Mouse (Mus musculus): ENCODE results near the gene Ptpa. TPM values are rescaled to one million over a fixed set of nuclear protein-coding genes. Genes with fewer than 3 reads are reported as not detected.
A peak's percentile ranks its signal among the peaks of the same experiment; 100 is the strongest.

The Ptpa gene
- 149 and 151 TPM in 2 replicates for polyA plus RNA-seq (2016; fragmentation: Nextera tagmentation; extraction: Ambion mirVana)

DNA sequence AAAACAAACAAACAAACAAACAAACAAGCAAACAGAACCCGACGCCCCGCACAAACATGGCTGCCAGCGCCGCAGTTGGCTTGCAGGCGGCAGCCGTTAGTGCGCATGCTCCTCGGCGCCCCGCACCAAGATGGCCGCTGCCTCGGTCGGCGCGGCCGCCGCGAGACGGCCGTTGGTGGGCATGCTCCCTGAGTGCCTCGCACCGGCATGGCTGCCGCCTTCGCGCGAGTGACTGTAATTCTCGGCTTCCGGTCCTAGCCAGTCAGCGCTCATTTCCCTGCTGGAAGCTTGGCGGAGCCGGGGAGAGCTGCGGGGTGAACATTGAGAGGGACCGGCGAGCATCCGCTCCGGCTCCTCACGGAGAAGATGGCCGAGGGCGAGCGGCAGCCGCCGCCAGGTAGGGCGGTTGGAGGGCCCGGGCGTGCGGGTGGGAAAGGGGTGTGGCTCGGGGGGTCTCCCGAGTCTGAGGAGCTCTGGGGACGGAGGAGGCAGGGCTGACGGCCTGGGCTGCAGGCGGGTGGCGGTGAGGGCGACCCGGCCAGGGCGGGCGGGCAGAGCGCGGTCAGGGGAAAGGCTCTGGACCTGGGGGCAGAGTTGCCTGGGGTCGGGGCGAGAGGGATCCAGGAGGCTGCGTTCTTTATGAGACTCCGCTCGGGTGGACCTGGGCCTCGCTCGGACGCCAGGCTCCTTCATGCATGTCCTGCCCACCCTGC lies at the start of gene Ptpa:
Gene Ptpa (plus strand): TSS at position 104 of the 713 bp plus-strand sequence.
- WGBS = under 1% methylated on average over 67 of the region's 67 CpGs

DNA sequence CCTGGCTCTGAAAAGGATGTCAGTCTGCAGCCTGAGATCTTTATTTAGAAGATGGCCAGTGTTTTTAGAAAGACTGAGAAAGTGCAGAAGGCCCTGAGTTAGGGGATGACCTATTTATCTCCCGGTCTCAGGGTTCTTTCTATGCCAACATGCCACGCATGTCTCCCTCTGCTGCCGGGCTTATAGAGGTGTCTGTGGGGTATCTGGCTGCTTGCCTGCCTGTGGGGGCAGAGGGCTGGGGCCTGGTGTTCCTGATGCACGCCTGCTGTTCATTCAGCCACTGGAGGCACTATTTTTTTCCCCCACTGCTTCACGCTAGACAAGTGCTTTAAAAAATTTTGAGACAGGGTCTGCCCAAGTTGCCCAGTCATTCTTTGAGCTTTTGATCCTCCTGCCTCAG lies 49.6 kb upstream of the Ptpa start:
- H3K36me3 ChIP-seq = peaks cover 51% of the 10 kb centered on the region
- no peaks in the 10 kb centered on the region for H3K27me3 ChIP-seq (ENCODE audit: insufficient read depth, poor library complexity, severe bottlenecking)
- WGBS = 85% methylated on average over 5 of the region's 5 CpGs

More for the DNA sequence above, at the start of gene Ptpa:
- peak within 1 kb of the TSS; percentile 97 for H3K27ac ChIP-seq
- peaks cover 60% of the 10 kb centered on the region for H3K4me1 ChIP-seq (replicated peaks)
- H3K27me3 ChIP-seq (ENCODE audit: insufficient read depth, poor library complexity, severe bottlenecking) = peaks cover 17% of the 10 kb centered on the region
- DNase-seq (ENCODE audit: low spot score) = peak; percentile 95
- no peaks in the 10 kb centered on the region for H3K9me3 ChIP-seq
- peaks cover 13% of the 10 kb centered on the region for H3K36me3 ChIP-seq
- peak within 1 kb of the TSS; percentile 94 for H3K4me3 ChIP-seq

DNA sequence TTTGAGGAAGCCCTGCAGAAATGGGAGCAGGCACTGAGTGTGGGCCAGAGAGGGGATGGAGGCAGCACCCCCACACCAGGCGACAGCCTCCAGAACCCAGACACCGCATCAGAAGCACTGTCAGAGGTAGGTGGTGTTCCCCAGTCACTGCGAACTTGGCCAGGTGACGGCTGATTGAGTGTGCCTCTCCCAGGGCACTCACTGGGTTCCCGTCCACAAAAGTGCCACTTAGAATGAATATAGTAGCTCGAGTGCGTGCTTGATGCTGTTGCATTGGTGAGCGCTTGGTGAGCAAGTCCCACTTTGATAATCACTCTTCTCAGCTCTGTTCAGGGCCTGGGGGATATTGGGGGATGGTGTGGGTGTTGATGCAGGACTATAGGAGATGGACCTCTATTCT lies 44.3 kb upstream of the Ptpa start:
- H3K4me3 ChIP-seq = no peak overlapping the region
- no peaks in the 10 kb centered on the region for H3K9me3 ChIP-seq
- H3K27ac ChIP-seq = no peak overlapping the region
- H3K27me3 ChIP-seq (ENCODE audit: insufficient read depth, poor library complexity, severe bottlenecking) = no peaks in the 10 kb centered on the region
- no peak for DNase-seq (ENCODE audit: low spot score)
- H3K36me3 ChIP-seq = peaks cover 99% of the 10 kb centered on the region
- 93% methylated on average over 8 of the region's 8 CpGs for WGBS
- H3K4me1 ChIP-seq (replicated peaks) = no peaks in the 10 kb centered on the region

More for the DNA sequence above, 49.6 kb upstream of the Ptpa start:
- H3K27ac ChIP-seq = no peak overlapping the region
- no peak overlapping the region; the same call in 1 of the 2 replicates for H3K4me3 ChIP-seq
- H3K4me1 ChIP-seq (replicated peaks) = peaks cover 18% of the 10 kb centered on the region
- DNase-seq (ENCODE audit: low spot score) = no peak
- no peaks in the 10 kb centered on the region for H3K9me3 ChIP-seq

DNA sequence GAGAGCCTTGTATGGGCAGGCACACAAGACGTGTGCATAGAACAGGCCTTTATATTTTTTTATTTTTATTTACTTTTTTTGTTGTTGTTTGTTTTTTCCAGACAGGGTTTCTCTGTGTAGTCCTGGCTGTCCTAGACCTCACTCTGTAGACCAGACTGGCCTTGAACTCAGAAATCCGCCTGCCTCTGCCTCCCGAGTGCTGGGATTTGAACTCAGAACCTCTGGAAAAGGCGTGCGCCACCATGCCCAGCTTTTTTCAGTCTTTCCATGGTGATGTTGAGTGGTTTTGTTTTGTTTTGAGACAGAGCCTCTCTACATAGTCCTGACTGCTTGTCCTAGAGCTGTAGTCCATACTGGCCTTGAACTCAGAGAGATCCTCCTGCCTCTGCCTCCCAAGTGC lies 43.1 kb upstream of the Ptpa start:
- WGBS = 98% methylated on average over 5 of the region's 5 CpGs
- Histone ChIP-seq H3K27ac (no peak overlapping the region), H3K4me3 (no peak overlapping the region), H3K4me1 (replicated peaks) (no peaks in the 10 kb centered on the region), H3K27me3 (ENCODE audit: insufficient read depth, poor library complexity, severe bottlenecking) (no peaks in the 10 kb centered on the region), H3K36me3 (peaks cover 99% of the 10 kb centered on the region), H3K9me3 (no peaks in the 10 kb centered on the region)
- DNase-seq (ENCODE audit: low spot score) = no peak

DNA sequence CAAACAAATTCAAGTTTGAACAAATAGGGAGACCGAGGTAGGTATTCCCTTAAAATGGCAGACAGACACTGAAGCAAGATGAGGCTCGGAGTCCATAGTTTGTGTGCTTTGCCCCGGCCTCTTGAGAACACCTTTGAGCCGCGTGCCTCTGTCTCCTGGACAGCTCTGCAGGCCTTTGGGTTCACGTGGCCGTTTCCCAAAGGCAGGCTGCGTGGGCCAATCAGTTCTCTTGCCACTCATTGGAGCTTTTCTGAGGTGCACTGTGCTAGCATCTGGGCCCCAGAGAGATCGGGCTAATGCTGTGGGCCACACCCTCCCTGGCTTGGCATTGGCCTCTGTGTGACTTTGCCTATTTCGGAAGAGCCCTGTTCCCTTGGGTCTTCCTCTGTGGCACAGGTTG lies 39.9 kb upstream of the Ptpa start:
- Histone ChIP-seq H3K27me3 (ENCODE audit: insufficient read depth, poor library complexity, severe bottlenecking) (no peaks in the 10 kb centered on the region), H3K4me3 (no peak overlapping the region), H3K9me3 (no peaks in the 10 kb centered on the region), H3K27ac (no peak overlapping the region), H3K4me1 (replicated peaks) (no peaks in the 10 kb centered on the region), H3K36me3 (peaks cover 99% of the 10 kb centered on the region)
- WGBS = 95% methylated on average over 10 of the region's 10 CpGs
- no peak for DNase-seq (ENCODE audit: low spot score)

DNA sequence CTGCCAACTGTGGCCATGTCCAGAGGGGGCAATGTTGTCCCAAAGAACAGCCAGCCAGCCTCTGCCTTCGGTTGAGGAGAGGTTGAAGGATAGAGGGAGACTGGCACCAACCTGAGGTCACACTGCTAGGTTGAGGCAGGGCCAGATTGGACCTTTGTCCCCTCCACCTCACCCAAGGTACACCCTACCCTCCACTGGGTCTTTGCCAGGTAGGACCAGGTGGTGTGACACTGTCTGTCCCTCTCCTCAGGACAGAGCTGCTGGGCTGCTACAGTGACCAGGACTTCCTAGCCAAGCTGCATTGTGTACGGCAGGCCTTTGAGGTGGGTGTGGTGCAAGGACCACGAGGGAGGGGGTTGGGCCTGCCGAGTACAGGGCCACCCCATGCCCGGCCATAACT lies 38.1 kb upstream of the Ptpa start:
- no peak overlapping the region for H3K27ac ChIP-seq
- H3K27me3 ChIP-seq (ENCODE audit: insufficient read depth, poor library complexity, severe bottlenecking) = no peaks in the 10 kb centered on the region
- H3K4me3 ChIP-seq = no peak overlapping the region
- H3K4me1 ChIP-seq (replicated peaks) = no peaks in the 10 kb centered on the region
- WGBS = 86% methylated on average over 5 of the region's 5 CpGs
- no peak for DNase-seq (ENCODE audit: low spot score)
- no peaks in the 10 kb centered on the region for H3K9me3 ChIP-seq
- peaks cover 99% of the 10 kb centered on the region for H3K36me3 ChIP-seq

DNA sequence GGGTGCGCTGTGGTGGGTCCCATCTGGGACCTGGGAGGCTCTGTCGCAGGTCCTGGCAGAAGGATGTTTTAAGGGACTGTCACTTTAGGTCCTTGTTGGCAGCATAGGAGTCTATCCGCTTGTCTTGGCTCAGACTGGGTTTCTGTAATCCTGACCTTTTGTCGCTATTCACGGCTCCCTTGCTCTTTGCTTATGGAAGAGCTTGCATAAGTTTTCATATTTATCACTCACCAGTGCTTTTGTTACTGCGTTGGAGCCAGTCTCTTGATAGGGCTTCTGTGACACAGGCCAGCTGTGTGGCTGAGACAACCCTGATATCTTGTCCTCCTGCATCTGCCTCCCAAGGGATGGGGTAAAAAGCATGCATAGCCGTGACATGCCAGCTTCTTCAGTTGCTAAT lies 36.5 kb upstream of the Ptpa start:
- Histone ChIP-seq H3K27ac (no peak overlapping the region; the same call in 1 of the 2 replicates), H3K4me3 (no peak overlapping the region), H3K36me3 (peaks cover 99% of the 10 kb centered on the region), H3K9me3 (no peaks in the 10 kb centered on the region), H3K27me3 (ENCODE audit: insufficient read depth, poor library complexity, severe bottlenecking) (no peaks in the 10 kb centered on the region), H3K4me1 (replicated peaks) (no peaks in the 10 kb centered on the region)
- no peak for DNase-seq (ENCODE audit: low spot score)
- 89% methylated on average over 7 of the region's 7 CpGs for WGBS

DNA sequence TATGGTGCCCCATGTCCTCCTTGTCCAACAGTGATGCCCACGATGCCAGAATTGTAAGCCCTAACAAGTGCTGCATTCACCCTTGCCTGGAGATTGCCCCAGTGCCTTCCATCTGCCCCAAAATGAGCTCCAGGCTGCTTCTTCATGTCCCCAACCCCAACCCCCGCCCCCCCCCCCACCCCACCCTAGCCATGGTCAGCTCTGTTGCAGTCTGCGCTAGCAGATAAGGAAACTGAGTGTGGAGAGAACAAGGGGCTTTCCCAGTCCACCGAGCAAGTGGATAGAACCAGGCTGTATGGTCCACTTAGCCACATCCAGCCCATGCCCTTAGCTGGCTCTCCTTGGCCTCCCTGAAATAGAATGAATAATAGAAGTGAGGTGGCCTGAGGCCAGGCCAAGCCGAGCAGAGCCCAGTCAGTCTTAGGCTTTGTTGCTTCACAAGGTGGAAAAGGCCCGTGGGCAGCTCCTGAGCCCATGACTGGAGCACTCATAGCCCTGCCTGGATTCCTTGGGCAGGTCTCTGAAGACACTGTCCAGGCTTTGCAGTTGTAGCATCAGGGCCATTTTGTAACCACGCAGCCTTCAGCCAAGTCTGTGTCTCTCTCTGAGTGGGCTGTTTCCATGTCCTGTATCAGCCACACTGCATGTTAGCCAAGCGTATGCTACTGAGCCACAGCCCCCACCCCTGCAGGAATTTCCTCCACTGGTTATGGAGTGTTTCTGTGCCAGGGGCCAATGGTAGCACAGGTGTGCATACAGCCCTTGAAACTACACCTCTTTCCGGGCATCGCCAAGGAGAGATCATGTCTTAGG lies 35.1 kb upstream of the Ptpa start:
- H3K4me1 ChIP-seq (replicated peaks) = no peaks in the 10 kb centered on the region
- no peak overlapping the region for H3K4me3 ChIP-seq
- no peak for DNase-seq (ENCODE audit: low spot score)
- H3K9me3 ChIP-seq = no peaks in the 10 kb centered on the region
- peaks cover 100% of the 10 kb centered on the region for H3K36me3 ChIP-seq
- no peaks in the 10 kb centered on the region for H3K27me3 ChIP-seq (ENCODE audit: insufficient read depth, poor library complexity, severe bottlenecking)
- WGBS = 85% methylated on average over 10 of the region's 10 CpGs
- H3K27ac ChIP-seq = peak overlapping the region; percentile 23; the same call in 1 of the 2 replicates

DNA sequence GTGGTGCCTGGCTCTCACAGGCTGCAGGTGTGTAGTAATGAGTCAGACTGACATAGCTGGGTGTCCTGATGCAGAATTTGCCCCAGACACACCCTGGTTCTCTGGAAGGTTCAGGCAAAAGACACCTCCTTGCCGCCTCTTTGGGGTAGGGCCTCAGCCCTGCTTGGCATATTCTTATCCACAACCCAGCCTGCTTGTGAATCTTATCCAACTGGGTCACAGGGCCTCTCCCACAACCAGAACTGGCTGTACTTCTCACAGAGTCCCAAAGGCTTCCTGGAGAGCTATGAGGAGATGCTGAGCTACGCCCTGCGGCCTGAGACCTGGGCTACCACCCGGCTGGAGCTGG lies 34.5 kb upstream of the Ptpa start:
- no peak overlapping the region for H3K4me3 ChIP-seq
- H3K27ac ChIP-seq = no peak overlapping the region
- no peaks in the 10 kb centered on the region for H3K9me3 ChIP-seq
- DNase-seq (ENCODE audit: low spot score) = no peak
- H3K36me3 ChIP-seq = peaks cover 100% of the 10 kb centered on the region
- H3K27me3 ChIP-seq (ENCODE audit: insufficient read depth, poor library complexity, severe bottlenecking) = no peaks in the 10 kb centered on the region
- no peaks in the 10 kb centered on the region for H3K4me1 ChIP-seq (replicated peaks)
- 94% methylated on average over 4 of the region's 4 CpGs for WGBS

DNA sequence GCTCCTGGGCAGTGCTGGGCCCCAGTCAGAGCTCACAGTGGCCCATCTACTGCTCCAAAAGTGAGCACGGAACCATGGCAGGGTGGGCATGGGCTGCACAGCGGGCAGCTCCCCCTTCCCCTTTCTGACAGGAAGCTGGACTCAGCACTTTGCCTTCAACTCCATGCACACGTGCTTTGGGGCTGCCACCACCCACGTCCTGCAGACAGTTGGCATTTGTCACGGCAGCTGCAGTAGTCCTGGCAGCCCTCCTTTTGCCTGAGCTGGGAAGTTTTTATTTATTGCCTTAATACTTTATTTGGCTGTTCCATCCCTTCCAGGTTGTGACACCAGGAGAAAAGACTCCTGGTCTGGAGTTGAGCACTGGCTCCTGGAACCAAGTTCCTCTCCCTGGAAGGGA lies 31.0 kb upstream of the Ptpa start:
- DNase-seq (ENCODE audit: low spot score) = no peak
- WGBS = 90% methylated on average over 5 of the region's 5 CpGs
- H3K36me3 ChIP-seq = peaks cover 68% of the 10 kb centered on the region
- no peaks in the 10 kb centered on the region for H3K4me1 ChIP-seq (replicated peaks)
- no peak overlapping the region for H3K27ac ChIP-seq
- no peak overlapping the region for H3K4me3 ChIP-seq
- H3K27me3 ChIP-seq (ENCODE audit: insufficient read depth, poor library complexity, severe bottlenecking) = no peaks in the 10 kb centered on the region
- no peaks in the 10 kb centered on the region for H3K9me3 ChIP-seq

DNA sequence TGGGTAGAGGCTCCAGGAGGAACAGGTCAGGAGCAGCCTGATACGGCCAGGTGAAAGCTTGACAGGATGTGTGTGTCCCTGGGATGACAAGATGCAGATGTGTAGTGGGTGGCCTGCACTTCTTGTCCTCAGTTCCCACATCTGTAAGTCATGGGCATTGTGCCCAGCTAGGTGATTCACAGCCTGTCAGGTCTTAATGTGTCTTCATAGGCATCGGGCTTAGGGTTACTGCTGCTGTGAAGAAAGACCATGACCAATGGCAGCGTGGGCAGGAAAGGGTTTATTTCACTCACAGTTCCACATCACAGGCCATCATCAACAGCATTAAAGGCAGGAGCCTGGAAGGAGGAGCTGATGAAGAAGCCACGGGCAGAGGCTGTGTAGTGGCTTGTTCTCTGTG lies 30.2 kb upstream of the Ptpa start:
- Histone ChIP-seq H3K4me1 (replicated peaks) (peaks cover under 1% of the 10 kb centered on the region; the same call in 1 of the 2 replicates), H3K36me3 (peaks cover 60% of the 10 kb centered on the region), H3K9me3 (no peaks in the 10 kb centered on the region), H3K4me3 (no peak overlapping the region), H3K27me3 (ENCODE audit: insufficient read depth, poor library complexity, severe bottlenecking) (no peaks in the 10 kb centered on the region), H3K27ac (no peak overlapping the region)
- 86% methylated on average over 4 of the region's 4 CpGs for WGBS
- no peak for DNase-seq (ENCODE audit: low spot score)

DNA sequence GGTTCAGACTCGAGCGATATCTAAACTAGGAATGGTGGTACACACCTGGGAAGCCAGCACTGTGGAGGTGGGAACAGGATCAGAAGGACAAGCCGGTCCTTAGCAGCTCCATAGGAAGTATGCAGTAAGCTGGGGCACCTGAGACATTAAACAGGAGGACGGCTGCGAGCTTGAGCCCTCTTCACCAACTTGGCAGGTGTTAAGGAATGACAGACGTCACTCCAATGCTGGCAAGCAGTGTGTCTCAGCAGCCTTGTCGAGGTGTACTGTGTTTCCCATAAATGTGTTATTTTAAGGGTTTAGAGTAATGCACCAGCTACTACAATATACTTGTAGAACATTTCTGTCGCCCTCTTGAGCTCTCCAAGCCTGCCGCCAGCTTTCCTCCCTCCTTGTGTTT lies 28.9 kb upstream of the Ptpa start:
- Histone ChIP-seq H3K4me3 (no peak overlapping the region), H3K9me3 (no peaks in the 10 kb centered on the region), H3K4me1 (replicated peaks) (peaks cover 14% of the 10 kb centered on the region), H3K27me3 (ENCODE audit: insufficient read depth, poor library complexity, severe bottlenecking) (no peaks in the 10 kb centered on the region), H3K36me3 (peaks cover 47% of the 10 kb centered on the region), H3K27ac (no peak overlapping the region)
- no peak for DNase-seq (ENCODE audit: low spot score)
- WGBS = 84% methylated on average over 9 of the region's 9 CpGs

DNA sequence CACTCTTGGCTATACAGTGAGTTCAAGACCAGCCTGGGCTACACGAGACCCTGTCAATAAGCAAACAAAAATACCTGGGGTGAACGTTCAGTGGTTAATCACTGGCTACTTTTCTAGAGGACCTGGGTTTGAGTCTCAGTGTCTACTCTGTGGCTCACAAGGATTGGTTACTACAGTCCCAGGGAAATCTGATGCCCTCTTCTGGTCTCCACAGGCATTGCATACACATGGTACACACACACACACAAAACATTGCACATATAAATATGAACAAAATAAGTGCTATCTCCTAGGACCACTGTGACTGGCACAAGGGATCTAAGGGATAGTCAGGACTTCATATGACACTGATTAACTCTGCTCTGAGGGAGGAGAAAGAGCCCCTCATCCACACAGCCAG lies 26.8 kb upstream of the Ptpa start:
- no peaks in the 10 kb centered on the region for H3K9me3 ChIP-seq
- H3K36me3 ChIP-seq = peaks cover 31% of the 10 kb centered on the region
- no peak for DNase-seq (ENCODE audit: low spot score)
- no peak overlapping the region for H3K4me3 ChIP-seq
- peaks cover 30% of the 10 kb centered on the region for H3K4me1 ChIP-seq (replicated peaks)
- WGBS = 92% methylated on average over 2 of the region's 2 CpGs
- no peaks in the 10 kb centered on the region for H3K27me3 ChIP-seq (ENCODE audit: insufficient read depth, poor library complexity, severe bottlenecking)
- H3K27ac ChIP-seq = no peak overlapping the region
